Mouse (Mus musculus): ENCODE data around the gene Dhrs7.

GRCm38 (mm10) chr12:72649611-72650330 is 14.9 kb downstream of the Dhrs7 start, which contains the start of gene Gm4756:
- TF ChIP-seq CTCF (IDR thresholded peaks at IDR 0.05; ENCODE audit: low read depth, low read length) (no peak), TAL1 (conservative IDR thresholded peaks at IDR 0.05; ENCODE audit: low read depth, low read length) (no peak), GATA2 (IDR thresholded peaks at IDR 0.05; ENCODE audit: borderline replicate concordance, low read depth, low read length) (no peak)

Data from G1E (cell line).